Mouse (Mus musculus): ENCODE results near the gene Thbs3. TPM values are rescaled to one million over a fixed set of nuclear protein-coding genes. Genes with fewer than 3 reads are reported as not detected.

Gene Thbs3
- total RNA-seq, 2 experiments from 2014 or later, result 27.8 to 37.9 TPM

GRCm38 (mm10) chr3:89224796-89225195, 9.8 kb downstream of the Thbs3 start:
- intact Hi-C loops (cut with DNase I; ENCODE audit: low total_unique reads), result no loop called here
- no peak for DNase-seq

- no peak for DNase-seq
- intact Hi-C loops (cut with DNase I; ENCODE audit: low total_unique reads), result no loop called here
These were observed 10.4 kb downstream of the Thbs3 start for GRCm38 (mm10) chr3:89225321-89225815.

- no peak for DNase-seq
- intact Hi-C loops (cut with DNase I; ENCODE audit: low total_unique reads), result no loop called here
These were observed 10.9 kb downstream of the Thbs3 start for GRCm38 (mm10) chr3:89225918-89226317.

- no peak for DNase-seq
- intact Hi-C loops (cut with DNase I; ENCODE audit: low total_unique reads), result no loop called here
These were observed 11.4 kb downstream of the Thbs3 start for GRCm38 (mm10) chr3:89226361-89226760.

- intact Hi-C loops (cut with DNase I; ENCODE audit: low total_unique reads), result no loop called here
- DNase-seq, result no peak
These were observed 11.9 kb downstream of the Thbs3 start, which contains the start of gene Mtx1 for GRCm38 (mm10) chr3:89226900-89227299. TSS of gene Mtx1 (minus strand) at chr3:89227088.

GRCm38 (mm10) chr3:89227307-89228179, 12.6 kb downstream of the Thbs3 start:
- intact Hi-C loops (cut with DNase I; ENCODE audit: low total_unique reads), result no loop called here
- DNase-seq, result peak; percentile 69

GRCm38 (mm10) chr3:89228180-89228549, 13.2 kb downstream of the Thbs3 start:
- peak; percentile 78 for DNase-seq
- intact Hi-C loops (cut with DNase I; ENCODE audit: low total_unique reads), result no loop called here

- intact Hi-C loops (cut with DNase I; ENCODE audit: low total_unique reads), result no loop called here
- no peak for DNase-seq
These were observed 13.9 kb downstream of the Thbs3 start, which contains the start of gene Muc1 for GRCm38 (mm10) chr3:89228836-89229235. TSS of gene Muc1 (plus strand) at chr3:89229057.

GRCm38 (mm10) chr3:89229276-89229675, 14.3 kb downstream of the Thbs3 start:
- DNase-seq, result no peak
- intact Hi-C loops (cut with DNase I; ENCODE audit: low total_unique reads), result no loop called here

- DNase-seq, result no peak
- intact Hi-C loops (cut with DNase I; ENCODE audit: low total_unique reads), result no loop called here
These were observed 15.6 kb downstream of the Thbs3 start for GRCm38 (mm10) chr3:89230561-89230960.

- DNase-seq, result no peak
These were observed 16.4 kb downstream of the Thbs3 start for GRCm38 (mm10) chr3:89231345-89231744.

GRCm38 (mm10) chr3:89231772-89232275, 16.8 kb downstream of the Thbs3 start:
- intact Hi-C loops (cut with DNase I; ENCODE audit: low total_unique reads), result no loop called here
- no peak for DNase-seq

More at GRCm38 (mm10) chr3:89231345-89231744, 16.4 kb downstream of the Thbs3 start:
- intact Hi-C loops (cut with DNase I; ENCODE audit: low total_unique reads), result no loop called here

- no peak for DNase-seq
- intact Hi-C loops (cut with DNase I; ENCODE audit: low total_unique reads), result no loop called here
These were observed 17.6 kb downstream of the Thbs3 start for GRCm38 (mm10) chr3:89232614-89233013.

GRCm38 (mm10) chr3:89233562-89234110, 18.7 kb downstream of the Thbs3 start:
- DNase-seq, result no peak
- intact Hi-C loops (cut with DNase I; ENCODE audit: low total_unique reads), result no loop called here

- intact Hi-C loops (cut with DNase I; ENCODE audit: low total_unique reads), result no loop called here
- no peak for DNase-seq
These were observed 21.5 kb downstream of the Thbs3 start for GRCm38 (mm10) chr3:89236516-89236915.

- intact Hi-C loops (cut with DNase I; ENCODE audit: low total_unique reads), result no loop called here
- no peak for DNase-seq
These were observed 22.7 kb downstream of the Thbs3 start for GRCm38 (mm10) chr3:89237682-89238081.

- intact Hi-C loops (cut with DNase I; ENCODE audit: low total_unique reads), result no loop called here
- no peak for DNase-seq
These were observed 23.5 kb downstream of the Thbs3 start for GRCm38 (mm10) chr3:89238494-89238893.

GRCm38 (mm10) chr3:89242331-89242895, 27.4 kb downstream of the Thbs3 start:
- intact Hi-C loops (cut with DNase I; ENCODE audit: low total_unique reads), result no loop called here
- peak; percentile 51 for DNase-seq

GRCm38 (mm10) chr3:89243609-89244008, 28.6 kb downstream of the Thbs3 start:
- intact Hi-C loops (cut with DNase I; ENCODE audit: low total_unique reads), result no loop called here

More at GRCm38 (mm10) chr3:89243609-89244008, 28.6 kb downstream of the Thbs3 start:
- DNase-seq, result no peak

All from gastrocnemius, postnatal 14 days (tissue).